Mouse (Mus musculus) G1E (cell line): ENCODE measurements around the gene Fance.

Experiments
- CTCF ChIP-seq: IDR thresholded peaks from 2 replicates; pipeline ENCODE4 v1.5.1; 2012; ENCODE audit warnings: low read depth, low read length, inconsistent platforms, mixed read lengths
- GATA1 ChIP-seq: IDR thresholded peaks from 2 replicates; pipeline ENCODE4 v1.6.1; 2012; ENCODE audit warnings: borderline replicate concordance, low read length, inconsistent platforms, mixed read lengths
- GATA2 ChIP-seq: IDR thresholded peaks from 2 replicates; pipeline ENCODE4 v1.6.1; 2012; ENCODE audit warnings: low read depth, low read length, inconsistent platforms, borderline replicate concordance
- TAL1 ChIP-seq: conservative IDR thresholded peaks from 2 replicates; pipeline ENCODE4 v1.6.1; 2012; ENCODE audit warnings: low read depth, low read length, inconsistent platforms, mixed read lengths

GRCm38 (mm10) chr17:28344670-28345069, 31.4 kb downstream of the Fance start:
- TF ChIP-seq TAL1 (no peak), GATA1 (no peak), CTCF (no peak), GATA2 (no peak)
